Mouse (Mus musculus): ENCODE results near the gene Ttc9c. TPM values are rescaled to one million over a fixed set of nuclear protein-coding genes. Genes with fewer than 3 reads are reported as not detected.
A peak's percentile ranks its signal among the peaks of the same experiment; 100 is the strongest.

The Ttc9c gene
- polyA plus RNA-seq, 1 experiment from 2014 or later = 52.2 TPM

- Histone ChIP-seq H3K4me2 (ENCODE audit: low read depth, low read length) (peak within 1 kb of the TSS; percentile 88), H3K4me1 (ENCODE audit: control insufficient read depth, insufficient read depth, low read length) (peaks cover 31% of the 10 kb centered on the region), H3K9me3 (ENCODE audit: control insufficient read depth, low read length) (peaks cover under 1% of the 10 kb centered on the region; the same call in 1 of the 2 replicates), H3K36me3 (ENCODE audit: control insufficient read depth, insufficient read depth, low read length) (peaks cover 56% of the 10 kb centered on the region), H3K27me3 (ENCODE audit: control insufficient read depth, insufficient read depth, low read length) (no peaks in the 10 kb centered on the region), H3K4me3 (ENCODE audit: low read depth, low read length) (peak within 1 kb of the TSS; percentile 78), H3K27ac (ENCODE audit: low read depth, low read length) (peak within 1 kb of the TSS; percentile 84), H3K9ac (replicated peaks; ENCODE audit: low read depth, low read length) (peak within 1 kb of the TSS; percentile 96)
- WGBS = 22% methylated on average over 29 of the region's 29 CpGs
- peak; percentile 47; the same call in 1 of the 2 replicates for ATAC-seq (ENCODE audit: low read depth)
Observed at GRCm38 (mm10) chr19:8770567-8771270, 48.4 kb downstream of the Ttc9c start, which contains the start of gene Tmem223. Gene Tmem223, plus strand, starts transcription at chr19:8770996.

GRCm38 (mm10) chr19:8765562-8765961, 53.6 kb downstream of the Ttc9c start:
- H3K36me3 ChIP-seq (ENCODE audit: control insufficient read depth, insufficient read depth, low read length) = peaks cover 76% of the 10 kb centered on the region
- no peak overlapping the region for H3K9ac ChIP-seq (replicated peaks; ENCODE audit: low read depth, low read length)
- ATAC-seq (ENCODE audit: low read depth) = no peak
- H3K4me1 ChIP-seq (ENCODE audit: control insufficient read depth, insufficient read depth, low read length) = peaks cover 4% of the 10 kb centered on the region; the same call in 1 of the 2 replicates
- H3K27ac ChIP-seq (ENCODE audit: low read depth, low read length) = no peak overlapping the region
- no peak overlapping the region for H3K4me3 ChIP-seq (ENCODE audit: low read depth, low read length)
- H3K9me3 ChIP-seq (ENCODE audit: control insufficient read depth, low read length) = peaks cover 5% of the 10 kb centered on the region
- H3K4me2 ChIP-seq (ENCODE audit: low read depth, low read length) = no peak overlapping the region
- no peaks in the 10 kb centered on the region for H3K27me3 ChIP-seq (ENCODE audit: control insufficient read depth, insufficient read depth, low read length)
- WGBS = over 99% methylated on average over 9 of the region's 9 CpGs

GRCm38 (mm10) chr19:8763276-8763675, 55.9 kb downstream of the Ttc9c start:
- Histone ChIP-seq H3K27ac (ENCODE audit: low read depth, low read length) (no peak overlapping the region), H3K4me3 (ENCODE audit: low read depth, low read length) (no peak overlapping the region), H3K9ac (replicated peaks; ENCODE audit: low read depth, low read length) (no peak overlapping the region), H3K4me2 (ENCODE audit: low read depth, low read length) (no peak overlapping the region), H3K4me1 (ENCODE audit: control insufficient read depth, insufficient read depth, low read length) (peaks cover under 1% of the 10 kb centered on the region), H3K27me3 (ENCODE audit: control insufficient read depth, insufficient read depth, low read length) (no peaks in the 10 kb centered on the region), H3K9me3 (ENCODE audit: control insufficient read depth, low read length) (peaks cover 5% of the 10 kb centered on the region), H3K36me3 (ENCODE audit: control insufficient read depth, insufficient read depth, low read length) (peaks cover 55% of the 10 kb centered on the region)
- no peak for ATAC-seq (ENCODE audit: low read depth)
- WGBS = 96% methylated on average over 4 of the region's 4 CpGs

- no peak overlapping the region for H3K27ac ChIP-seq (ENCODE audit: low read depth, low read length)
Observed at GRCm38 (mm10) chr19:8760757-8761156, 58.4 kb downstream of the Ttc9c start.

More at GRCm38 (mm10) chr19:8760757-8761156, 58.4 kb downstream of the Ttc9c start:
- Histone ChIP-seq H3K27me3 (ENCODE audit: control insufficient read depth, insufficient read depth, low read length) (no peaks in the 10 kb centered on the region; the same call in 1 of the 2 replicates), H3K4me3 (ENCODE audit: low read depth, low read length) (no peak overlapping the region), H3K4me2 (ENCODE audit: low read depth, low read length) (no peak overlapping the region), H3K9me3 (ENCODE audit: control insufficient read depth, low read length) (peaks cover 5% of the 10 kb centered on the region), H3K36me3 (ENCODE audit: control insufficient read depth, insufficient read depth, low read length) (peaks cover 30% of the 10 kb centered on the region), H3K9ac (replicated peaks; ENCODE audit: low read depth, low read length) (no peak overlapping the region), H3K4me1 (ENCODE audit: control insufficient read depth, insufficient read depth, low read length) (peaks cover 14% of the 10 kb centered on the region)
- no peak for ATAC-seq (ENCODE audit: low read depth)
- 94% methylated on average over 2 of the region's 2 CpGs for WGBS

Other genes starting within 250 kb of the Ttc9c start
- 5.5 and 7.2 TPM in 2 replicates for gene Slc22a8, start 228.1 kb downstream of the Ttc9c start, polyA plus RNA-seq (2014; fragmentation: Nextera tagmentation; extraction: Ambion mirVana)
- 1.8 TPM in 1 of 2 replicates, not detected in the other for gene Slc22a6, start 201.3 kb downstream of the Ttc9c start, polyA plus RNA-seq (2014; fragmentation: Nextera tagmentation; extraction: Ambion mirVana)
- gene Chrm1, start 155.5 kb downstream of the Ttc9c start, polyA plus RNA-seq (2014; fragmentation: Nextera tagmentation; extraction: Ambion mirVana) = 0.19 and 0.26 TPM in 2 replicates
- 145 and 163 TPM in 2 replicates for gene Slc3a2, start 96.0 kb downstream of the Ttc9c start, polyA plus RNA-seq (2014; fragmentation: Nextera tagmentation; extraction: Ambion mirVana)
- 88.5 and 91.5 TPM in 2 replicates for gene Wdr74, start 83.5 kb downstream of the Ttc9c start, polyA plus RNA-seq (2014; fragmentation: Nextera tagmentation; extraction: Ambion mirVana)
- 1.8 and 2.6 TPM in 2 replicates for gene 1700092M07Rik, start 78.6 kb downstream of the Ttc9c start, polyA plus RNA-seq (2014; fragmentation: Nextera tagmentation; extraction: Ambion mirVana)
- 115 and 120 TPM in 2 replicates for gene Stx5a, start 77.9 kb downstream of the Ttc9c start, polyA plus RNA-seq (2014; fragmentation: Nextera tagmentation; extraction: Ambion mirVana)
- 120 and 140 TPM in 2 replicates for gene Nxf1, start 62.3 kb downstream of the Ttc9c start, polyA plus RNA-seq (2014; fragmentation: Nextera tagmentation; extraction: Ambion mirVana)
- 223 and 263 TPM in 2 replicates for gene Tmem223, start 48.3 kb downstream of the Ttc9c start, polyA plus RNA-seq (2014; fragmentation: Nextera tagmentation; extraction: Ambion mirVana)
- 25.9 and 32.7 TPM in 2 replicates for gene Tmem179b, start 44.9 kb downstream of the Ttc9c start, polyA plus RNA-seq (2014; fragmentation: Nextera tagmentation; extraction: Ambion mirVana)
- gene Taf6l, start 32.9 kb downstream of the Ttc9c start, polyA plus RNA-seq (2014; fragmentation: Nextera tagmentation; extraction: Ambion mirVana) = 17.7 and 19.0 TPM in 2 replicates
- gene Polr2g, start 20.8 kb downstream of the Ttc9c start, polyA plus RNA-seq (2014; fragmentation: Nextera tagmentation; extraction: Ambion mirVana) = 141 and 153 TPM in 2 replicates
- 7.1 and 7.7 TPM in 2 replicates for gene Zbtb3, start 16.8 kb downstream of the Ttc9c start, polyA plus RNA-seq (2014; fragmentation: Nextera tagmentation; extraction: Ambion mirVana)
- gene Hnrnpul2, start 677 bp upstream of the Ttc9c start, polyA plus RNA-seq (2014; fragmentation: Nextera tagmentation; extraction: Ambion mirVana) = 9.1 and 9.5 TPM in 2 replicates
- not detected in 2 replicates for gene AC129217.1, start 10.4 kb upstream of the Ttc9c start, polyA plus RNA-seq (2014; fragmentation: Nextera tagmentation; extraction: Ambion mirVana)
- 86.3 and 94.5 TPM in 2 replicates for gene Bscl2, start 18.1 kb upstream of the Ttc9c start, polyA plus RNA-seq (2014; fragmentation: Nextera tagmentation; extraction: Ambion mirVana)
- 459 and 608 TPM in 2 replicates for gene Gng3, start 19.9 kb upstream of the Ttc9c start, polyA plus RNA-seq (2014; fragmentation: Nextera tagmentation; extraction: Ambion mirVana)
- gene Lrrn4cl, start 31.4 kb upstream of the Ttc9c start, polyA plus RNA-seq (2014; fragmentation: Nextera tagmentation; extraction: Ambion mirVana) = 0.99 and 1.3 TPM in 2 replicates
- 135 and 142 TPM in 2 replicates for gene Ubxn1, start 52.2 kb upstream of the Ttc9c start, polyA plus RNA-seq (2014; fragmentation: Nextera tagmentation; extraction: Ambion mirVana)
- 63.2 and 64.1 TPM in 2 replicates for gene Uqcc3, start 61.6 kb upstream of the Ttc9c start, polyA plus RNA-seq (2014; fragmentation: Nextera tagmentation; extraction: Ambion mirVana)
- 30.8 and 31.7 TPM in 2 replicates for gene Lbhd1, start 64.4 kb upstream of the Ttc9c start, polyA plus RNA-seq (2014; fragmentation: Nextera tagmentation; extraction: Ambion mirVana)
- gene Gm49403, start 64.6 kb upstream of the Ttc9c start, polyA plus RNA-seq (2014; fragmentation: Nextera tagmentation; extraction: Ambion mirVana) = not detected in 2 replicates
- 39.0 and 48.9 TPM in 2 replicates for gene 1810009A15Rik, start 69.5 kb upstream of the Ttc9c start, polyA plus RNA-seq (2014; fragmentation: Nextera tagmentation; extraction: Ambion mirVana)
- gene Gm49416, start 69.6 kb upstream of the Ttc9c start, polyA plus RNA-seq (2014; fragmentation: Nextera tagmentation; extraction: Ambion mirVana) = 0.39 TPM in 1 of 2 replicates, not detected in the other
- 22.0 and 30.3 TPM in 2 replicates for gene Ints5, start 73.7 kb upstream of the Ttc9c start, polyA plus RNA-seq (2014; fragmentation: Nextera tagmentation; extraction: Ambion mirVana)
- 69.9 and 92.2 TPM in 2 replicates for gene Ganab, start 78.7 kb upstream of the Ttc9c start, polyA plus RNA-seq (2014; fragmentation: Nextera tagmentation; extraction: Ambion mirVana)
- gene B3gat3, start 101.0 kb upstream of the Ttc9c start, polyA plus RNA-seq (2014; fragmentation: Nextera tagmentation; extraction: Ambion mirVana) = 66.3 and 67.2 TPM in 2 replicates
- 1.1 and 1.7 TPM in 2 replicates for gene Rom1, start 110.0 kb upstream of the Ttc9c start, polyA plus RNA-seq (2014; fragmentation: Nextera tagmentation; extraction: Ambion mirVana)
- gene Eml3, start 110.2 kb upstream of the Ttc9c start, polyA plus RNA-seq (2014; fragmentation: Nextera tagmentation; extraction: Ambion mirVana) = 6.2 and 8.7 TPM in 2 replicates
- gene Mta2, start 122.5 kb upstream of the Ttc9c start, polyA plus RNA-seq (2014; fragmentation: Nextera tagmentation; extraction: Ambion mirVana) = 29.1 and 33.7 TPM in 2 replicates
- 20.4 and 25.3 TPM in 2 replicates for gene Tut1, start 134.5 kb upstream of the Ttc9c start, polyA plus RNA-seq (2014; fragmentation: Nextera tagmentation; extraction: Ambion mirVana)
- 297 and 333 TPM in 2 replicates for gene Eef1g, start 147.7 kb upstream of the Ttc9c start, polyA plus RNA-seq (2014; fragmentation: Nextera tagmentation; extraction: Ambion mirVana)
- 2.7 and 3.7 TPM in 2 replicates for gene Ahnak, start 170.0 kb upstream of the Ttc9c start, polyA plus RNA-seq (2014; fragmentation: Nextera tagmentation; extraction: Ambion mirVana)

Measured in neural tube, embryonic 14.5 days (tissue).